ENCODE assay signal across 11 mouse cellular contexts in genomic region chr3:53288662-53289061, GRCm38 (mm10).
"Had no signal": no experiment of that assay in that cellular context is flagged by ENCODE, and none has a peak within 500 bp of the region (broad histone marks: within the 10 kb centered on the region; RNA-seq: fewer than 3 reads in every experiment).

No protein-coding gene starts in this region.

- H3K27me3 ChIP-seq: limb, embryonic 12.5 days; liver, embryonic 13.5 days; midbrain, embryonic 13.5 days had no signal

- H3K9ac ChIP-seq: limb, embryonic 12.5 days; liver, embryonic 13.5 days; liver, postnatal 0 days; midbrain, embryonic 13.5 days had no signal

- ATAC-seq: liver, postnatal 0 days; midbrain, embryonic 13.5 days had no signal

- H3K9me3 ChIP-seq: liver, embryonic 13.5 days; midbrain, embryonic 13.5 days had no signal

- H3K36me3 ChIP-seq: limb, embryonic 12.5 days; liver, embryonic 13.5 days; midbrain, embryonic 13.5 days had no signal

- H3K4me1 ChIP-seq: liver, embryonic 13.5 days; midbrain, embryonic 13.5 days had no signal

- H3K4me3 ChIP-seq: limb, embryonic 12.5 days; liver, embryonic 13.5 days; midbrain, embryonic 13.5 days had no signal

- H3K4me2 ChIP-seq: limb, embryonic 12.5 days; liver, embryonic 13.5 days; midbrain, embryonic 13.5 days had no signal

- DNase-seq: kidney, adult 11 months; kidney, postnatal 14 days; liver; liver, embryonic 13.5 days; liver, postnatal 0 days; lung, postnatal 36 days; right cerebral cortex, postnatal 14 days; thymus, adult 18-20 months; thymus, postnatal 14 days had no signal

- H3K27ac ChIP-seq: limb, embryonic 12.5 days; liver, embryonic 13.5 days; midbrain, embryonic 13.5 days had no signal
